Mouse (Mus musculus) CH12.LX (cell line): ENCODE measurements around the gene Ly75.
A peak's percentile ranks its signal among the peaks of the same experiment; 100 is the strongest.

Experiments used
- BHLHE40 ChIP-seq: IDR thresholded peaks from 2 replicates; pipeline ENCODE4 v1.6.1; 2011; ENCODE audit warnings: mild to moderate bottlenecking, low read depth, low read length, improper control_type of control experiment
- CHD1 ChIP-seq: IDR thresholded peaks from 2 replicates; pipeline ENCODE4 v1.6.1; 2012; ENCODE audit warnings: low read depth, low read length, improper control_type of control experiment, inconsistent platforms
- CTCF ChIP-seq, 2 experiments: IDR thresholded peaks in 1 of 2; conservative IDR thresholded peaks in 1 of 2; 2 replicates each; pipeline ENCODE4 v1.5.1; 2011 to 2012; ENCODE audit warnings: low read depth in 2 of 2, low read length in 2 of 2, improper control_type of control experiment in 1 of 2, inconsistent platforms in 1 of 2, mild to moderate bottlenecking in 1 of 2, moderate library complexity in 1 of 2
- ELF1 ChIP-seq: IDR thresholded peaks from 2 replicates; pipeline ENCODE4 v1.6.1; 2014; ENCODE audit warnings: low read depth, mild to moderate bottlenecking, inconsistent platforms, low read length, improper control_type of control experiment
- EP300 ChIP-seq: IDR thresholded peaks from 2 replicates; pipeline ENCODE4 v1.6.1; 2011; ENCODE audit warnings: low read length, improper control_type of control experiment
- IRF4 ChIP-seq: IDR thresholded peaks from 2 replicates; pipeline ENCODE4 v1.6.1; 2014; ENCODE audit warnings: low read depth, mild to moderate bottlenecking, inconsistent platforms, low read length, improper control_type of control experiment
- JUND ChIP-seq: conservative IDR thresholded peaks from 2 replicates; pipeline ENCODE4 v1.6.1; 2011; ENCODE audit warnings: low read depth, low read length, improper control_type of control experiment
- MAFK ChIP-seq: IDR thresholded peaks from 2 replicates; pipeline ENCODE4 v1.6.1; 2011; ENCODE audit warnings: low read length, improper control_type of control experiment; ENCODE audit not compliant: insufficient replicate concordance
- POLR2A ChIP-seq: IDR thresholded peaks from 2 replicates; pipeline ENCODE4 v1.6.1; 2011; ENCODE audit warnings: low read depth, mild to moderate bottlenecking, improper control_type of control experiment, low read length
- POLR2AphosphoS2 ChIP-seq: IDR thresholded peaks from 2 replicates; pipeline ENCODE4 v1.6.1; 2011; ENCODE audit warnings: low read depth, low read length, improper control_type of control experiment
- UBTF ChIP-seq: IDR thresholded peaks from 2 replicates; pipeline ENCODE4 v1.6.1; 2012; ENCODE audit warnings: low read depth, mild to moderate bottlenecking, inconsistent platforms, low read length, improper control_type of control experiment, moderate library complexity
- ZC3H11A ChIP-seq: IDR thresholded peaks from 2 replicates; pipeline ENCODE4 v1.6.1; 2012; ENCODE audit warnings: low read depth, mild to moderate bottlenecking, inconsistent platforms, low read length, improper control_type of control experiment

DNA sequence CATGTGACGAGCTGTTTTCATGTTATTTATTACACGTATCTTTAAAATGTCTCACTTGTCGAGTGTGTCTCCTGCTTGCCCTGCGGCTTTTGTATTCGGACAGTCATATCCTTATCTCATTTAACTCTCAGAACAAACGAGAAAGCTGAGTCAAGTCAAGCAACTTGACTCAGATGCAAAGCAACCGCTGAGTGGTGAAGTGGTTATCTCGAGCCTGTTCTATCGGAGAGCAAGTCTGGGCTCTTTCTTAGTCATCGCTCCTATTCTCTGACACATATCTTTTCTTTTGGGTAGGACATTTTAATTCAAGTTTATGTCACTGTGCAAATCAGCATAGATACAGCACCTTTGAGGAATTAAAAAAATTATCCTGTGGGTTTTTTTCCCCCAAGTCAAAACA lies 54.5 kb downstream of the Ly75 start:
- TF ChIP-seq ELF1 (no peak), IRF4 (peak; percentile 96), ZC3H11A (no peak), CHD1 (0 out of 2 replicates have a peak, but pooled peaks have one; percentile 6), EP300 (peak; percentile 92), BHLHE40 (peak; percentile 68), JUND (peak; percentile 85; the same call in 1 of the 2 replicates), CTCF (conservative IDR thresholded peaks at IDR 0.05 in 1 of 2, IDR thresholded peaks at IDR 0.05 in 1 of 2; ENCODE audit: low read depth in 2 of 2, low read length in 2 of 2) (no peak), POLR2AphosphoS2 (no peak), POLR2A (no peak), UBTF (no peak), MAFK (peak; percentile 79)
